Mouse (Mus musculus): ENCODE measurements around the gene Clip2. TPM values are rescaled to one million over a fixed set of nuclear protein-coding genes. Genes with fewer than 3 reads are reported as not detected.

The Clip2 gene
- polyA plus RNA-seq (2012; rRNA removed) = 22.0 and 27.4 TPM in 2 replicates

GRCm38 (mm10) chr5:134552110-134552972 is at the start of gene Clip2:
Gene Clip2 (minus strand): TSS chr5:134552434.

GRCm38 (mm10) chr5:134581146-134581545 is 28.9 kb upstream of the Clip2 start, which contains the start of gene Rfc2:
Gene Rfc2 (plus strand): TSS chr5:134581366.

GRCm38 (mm10) chr5:134560071-134560449 is 7.8 kb upstream of the Clip2 start, which contains the start of gene Syna:
Gene Syna (minus strand): TSS chr5:134560171.

GRCm38 (mm10) chr5:134456503-134456962 is 95.7 kb downstream of the Clip2 start, which contains the start of gene Gtf2ird1:
Gene Gtf2ird1 (minus strand): TSS chr5:134456716.

Other genes with a start within 250 kb of the Clip2 start
- gene Gtf2i, start 237.7 kb downstream of the Clip2 start, polyA plus RNA-seq (2012; rRNA removed) = 86.9 and 123 TPM in 2 replicates
- gene Gtf2ird1, start 95.7 kb downstream of the Clip2 start, polyA plus RNA-seq (2012; rRNA removed) = 30.6 and 34.3 TPM in 2 replicates
- gene Syna, start 7.7 kb upstream of the Clip2 start, polyA plus RNA-seq (2012; rRNA removed) = 0.14 TPM in 1 of 2 replicates, not detected in the other
- gene Rfc2, start 28.9 kb upstream of the Clip2 start, polyA plus RNA-seq (2012; rRNA removed) = 53.1 and 66.5 TPM in 2 replicates
- gene Lat2, start 62.6 kb upstream of the Clip2 start, polyA plus RNA-seq (2012; rRNA removed) = 4.5 and 4.6 TPM in 2 replicates
- 275 and 281 TPM in 2 replicates for gene Eif4h, start 87.1 kb upstream of the Clip2 start, polyA plus RNA-seq (2012; rRNA removed)
- 26.1 TPM in 2 replicates for gene Limk1, start 136.2 kb upstream of the Clip2 start, polyA plus RNA-seq (2012; rRNA removed)
- 62.6 and 80.0 TPM in 2 replicates for gene Eln, start 194.9 kb upstream of the Clip2 start, polyA plus RNA-seq (2012; rRNA removed)

All from ovary, adult 2 months (tissue).